Mouse (Mus musculus): ENCODE results near the gene Kbtbd6. TPM values are rescaled to one million over a fixed set of nuclear protein-coding genes. Genes with fewer than 3 reads are reported as not detected.

The Kbtbd6 gene
- total and polyA plus RNA-seq, 3 experiments, result 0.12 TPM; not detected in 2

- peaks cover 13% of the 10 kb centered on the region for H3K79me2 ChIP-seq (ENCODE audit: control insufficient read depth, insufficient read depth, low read length, poor library complexity)
- H3K27ac ChIP-seq (ENCODE audit: control insufficient read depth, low read depth, low read length), result peak overlapping the region; percentile 86
- peak overlapping the region; percentile 99 for H3K9ac ChIP-seq (ENCODE audit: control insufficient read depth, low read depth, low read length, poor library complexity, severe bottlenecking)
- H3K9me3 ChIP-seq (replicated peaks; ENCODE audit: insufficient read depth, low read length), result no peaks in the 10 kb centered on the region
- TF ChIP-seq ZNF384 (IDR thresholded peaks at IDR 0.05; ENCODE audit: low read depth, low read length), result peak; percentile 88
- TF ChIP-seq MAZ (IDR thresholded peaks at IDR 0.05; ENCODE audit: low read depth, low read length), result 0 out of 2 replicates have a peak, but pooled peaks have one; percentile 5
- TF ChIP-seq MXI1 (IDR thresholded peaks at IDR 0.05; ENCODE audit: low read depth, low read length), result peak; percentile 68
- 0 out of 2 replicates have a peak, but pooled peaks have one; percentile 70 for TF ChIP-seq CHD1 (IDR thresholded peaks at IDR 0.05; ENCODE audit: low read depth, low read length)
- TF ChIP-seq SIN3A (IDR thresholded peaks at IDR 0.05; ENCODE audit: low read length), result peak; percentile 67; the same call in 1 of the 2 replicates
- TF ChIP-seq SMC3 (IDR thresholded peaks at IDR 0.05; ENCODE audit: low read depth, low read length), result no peak
- H3K27me3 ChIP-seq (ENCODE audit: control insufficient read depth in 1 of 2, insufficient read depth in 2 of 2, low read length in 2 of 2), result no peaks in the 10 kb centered on the region
- H3K36me3 ChIP-seq (ENCODE audit: control insufficient read depth in 1 of 2, insufficient read depth in 2 of 2, low read length in 2 of 2), result peaks cover 0 to 8% of the 10 kb centered on the region in 2 experiments; a peak in 2 of 4 replicates
- peak overlapping the region; percentile 46 to 96 for H3K4me3 ChIP-seq (ENCODE audit: control insufficient read depth in 1 of 2, insufficient read depth in 1 of 2, low read depth in 2 of 2, low read length in 2 of 2)
- DNase-seq (ENCODE audit: low read depth, low spot score), result peak; percentile 72
- peaks cover 0 to 7% of the 10 kb centered on the region in 2 experiments; a peak in 2 of 4 replicates for H3K4me1 ChIP-seq (ENCODE audit: control insufficient read depth in 1 of 2, insufficient read depth in 2 of 2, low read length in 2 of 2)
These were observed 30.6 kb downstream of the Kbtbd6 start for GRCm38 (mm10) chr14:79482251-79482661.

GRCm38 (mm10) chr14:79482747-79483355 lies 31.2 kb downstream of the Kbtbd6 start:
- TF ChIP-seq E2F4 (IDR thresholded peaks at IDR 0.05; ENCODE audit: borderline replicate concordance, low read depth, low read length), result no peak
- TF ChIP-seq ZNF384 (IDR thresholded peaks at IDR 0.05; ENCODE audit: low read depth, low read length), result no peak
- no peak for TF ChIP-seq GATA1 (IDR thresholded peaks at IDR 0.05; ENCODE audit: low read depth, low read length)
- no peak for TF ChIP-seq MAZ (IDR thresholded peaks at IDR 0.05; ENCODE audit: low read depth, low read length)
- no peak for TF ChIP-seq ZMIZ1 (IDR thresholded peaks at IDR 0.05; ENCODE audit: low read depth, low read length)
- no peak for TF ChIP-seq MXI1 (IDR thresholded peaks at IDR 0.05; ENCODE audit: low read depth, low read length)
- no peak for TF ChIP-seq BHLHE40 (IDR thresholded peaks at IDR 0.05; ENCODE audit: borderline replicate concordance, low read depth, low read length)
- peak overlapping the region; percentile 99 for H3K9ac ChIP-seq (ENCODE audit: control insufficient read depth, low read depth, low read length, poor library complexity, severe bottlenecking)
- no peaks in the 10 kb centered on the region for H3K9me3 ChIP-seq (replicated peaks; ENCODE audit: insufficient read depth, low read length)
- no peaks in the 10 kb centered on the region for H3K27me3 ChIP-seq (ENCODE audit: control insufficient read depth in 1 of 2, insufficient read depth in 2 of 2, low read length in 2 of 2)
- peaks cover 0 to 10% of the 10 kb centered on the region in 2 experiments; a peak in 2 of 4 replicates for H3K36me3 ChIP-seq (ENCODE audit: control insufficient read depth in 1 of 2, insufficient read depth in 2 of 2, low read length in 2 of 2)
- H3K4me3 ChIP-seq (ENCODE audit: control insufficient read depth in 1 of 2, insufficient read depth in 1 of 2, low read depth in 2 of 2, low read length in 2 of 2), result peak overlapping the region; percentile 46 to 96
- peak overlapping the region; percentile 86 for H3K27ac ChIP-seq (ENCODE audit: control insufficient read depth, low read depth, low read length)
- peaks cover 0 to 10% of the 10 kb centered on the region in 2 experiments; a peak in 3 of 4 replicates for H3K4me1 ChIP-seq (ENCODE audit: control insufficient read depth in 1 of 2, insufficient read depth in 2 of 2, low read length in 2 of 2)
- peaks cover 13% of the 10 kb centered on the region for H3K79me2 ChIP-seq (ENCODE audit: control insufficient read depth, insufficient read depth, low read length, poor library complexity)
- peak; percentile 51 for DNase-seq (ENCODE audit: low read depth, low spot score)

- Histone ChIP-seq H3K9ac (ENCODE audit: control insufficient read depth, low read depth, low read length, poor library complexity, severe bottlenecking) (no peak overlapping the region), H3K4me3 (ENCODE audit: control insufficient read depth in 1 of 2, insufficient read depth in 1 of 2, low read depth in 2 of 2, low read length in 2 of 2) (no peak overlapping the region), H3K9me3 (replicated peaks; ENCODE audit: insufficient read depth, low read length) (no peaks in the 10 kb centered on the region), H3K27me3 (ENCODE audit: control insufficient read depth in 1 of 2, insufficient read depth in 2 of 2, low read length in 2 of 2) (no peaks in the 10 kb centered on the region), H3K27ac (ENCODE audit: control insufficient read depth, low read depth, low read length) (no peak overlapping the region), H3K4me1 (ENCODE audit: control insufficient read depth in 1 of 2, insufficient read depth in 2 of 2, low read length in 2 of 2) (peaks cover 0 to 12% of the 10 kb centered on the region in 2 experiments; a peak in 3 of 4 replicates), H3K79me2 (ENCODE audit: control insufficient read depth, insufficient read depth, low read length, poor library complexity) (peaks cover 14% of the 10 kb centered on the region), H3K36me3 (ENCODE audit: control insufficient read depth in 1 of 2, insufficient read depth in 2 of 2, low read length in 2 of 2) (peaks cover 0 to 13% of the 10 kb centered on the region in 2 experiments; a peak in 2 of 4 replicates)
- no peak for DNase-seq (ENCODE audit: low read depth, low spot score)
- TF ChIP-seq MYC (IDR thresholded peaks at IDR 0.05; ENCODE audit: low read depth, low read length) (no peak), MYB (IDR thresholded peaks at IDR 0.05; ENCODE audit: low read depth, low read length) (no peak), ZMIZ1 (IDR thresholded peaks at IDR 0.05; ENCODE audit: low read depth, low read length) (no peak), UBTF (IDR thresholded peaks at IDR 0.05; ENCODE audit: borderline replicate concordance, insufficient read depth, low read depth, low read length) (no peak), CHD1 (IDR thresholded peaks at IDR 0.05; ENCODE audit: low read depth, low read length) (no peak), ZC3H11A (IDR thresholded peaks at IDR 0.05; ENCODE audit: low read depth, low read length) (no peak), USF2 (IDR thresholded peaks at IDR 0.05; ENCODE audit: borderline replicate concordance in 1 of 2, insufficient read depth in 1 of 2, low read depth in 1 of 2, low read length in 2 of 2) (no peak), USF1 (IDR thresholded peaks at IDR 0.05; ENCODE audit: low read depth, low read length) (no peak), HCFC1 (IDR thresholded peaks at IDR 0.05; ENCODE audit: low read depth, low read length) (no peak), MAFK (IDR thresholded peaks at IDR 0.05; ENCODE audit: borderline replicate concordance, low read depth, low read length) (no peak), ZNF384 (IDR thresholded peaks at IDR 0.05; ENCODE audit: low read depth, low read length) (no peak), CTCF (IDR thresholded peaks at IDR 0.05 in 2 of 3, conservative IDR thresholded peaks at IDR 0.05 in 1 of 3; ENCODE audit: control insufficient read depth in 1 of 3, insufficient read depth in 1 of 3, low read depth in 2 of 3, low read length in 3 of 3, poor library complexity in 1 of 3, severe bottlenecking in 1 of 3) (no peak), E2F4 (IDR thresholded peaks at IDR 0.05; ENCODE audit: borderline replicate concordance, low read depth, low read length) (no peak), MXI1 (IDR thresholded peaks at IDR 0.05; ENCODE audit: low read depth, low read length) (no peak), POLR2AphosphoS2 (IDR thresholded peaks at IDR 0.05; ENCODE audit: low read length) (no peak), ETS1 (IDR thresholded peaks at IDR 0.05; ENCODE audit: low read depth, low read length) (no peak), ELF1 (IDR thresholded peaks at IDR 0.05; ENCODE audit: low read depth, low read length) (no peak)
These were observed 32.0 kb downstream of the Kbtbd6 start for GRCm38 (mm10) chr14:79483611-79484120.

All from MEL (cell line).